Mouse (Mus musculus): ENCODE measurements around the gene Rbfox3.
A peak's percentile ranks its signal among the peaks of the same experiment; 100 is the strongest.

Gene Rbfox3

DNA sequence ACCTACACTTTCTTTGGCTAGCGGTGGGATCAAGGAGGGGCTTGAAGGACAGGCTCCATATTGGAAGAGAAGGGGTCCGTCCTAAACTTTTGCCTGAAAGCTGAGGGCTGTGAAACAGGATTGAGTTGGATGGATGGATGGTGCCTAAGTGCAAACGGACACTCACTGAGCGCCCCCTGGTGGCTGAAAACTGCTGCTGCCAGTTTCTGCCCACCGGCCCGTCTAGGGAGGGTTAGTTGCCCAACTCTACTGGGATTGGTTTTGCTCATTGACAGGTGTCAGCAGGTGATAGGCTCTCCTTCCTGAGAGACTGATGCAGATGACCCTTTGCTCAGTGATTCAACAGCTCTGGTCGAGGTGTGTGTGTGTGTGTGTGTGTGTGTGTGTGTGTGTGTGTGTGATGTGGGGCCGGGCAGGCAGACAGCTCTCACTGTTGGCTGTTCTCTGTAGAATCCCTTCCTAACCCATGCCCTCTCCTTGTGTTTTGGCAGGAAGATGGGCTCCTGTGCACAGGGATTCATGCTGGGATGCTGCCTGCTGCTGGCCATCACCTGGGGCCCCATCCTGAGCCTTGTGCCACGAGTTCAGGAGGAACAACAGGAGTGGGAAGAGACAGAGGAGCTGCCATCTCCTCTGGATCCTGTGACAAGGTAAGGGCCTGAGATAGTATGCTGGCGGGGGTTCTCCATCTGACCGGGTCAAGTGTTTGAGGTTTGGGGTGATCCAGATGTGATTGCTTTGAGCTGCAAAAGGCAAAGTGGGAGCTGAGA lies 468.0 kb downstream of the Rbfox3 start:
- peak in 1 of 2 experiments; percentile 16 for DNase-seq (ENCODE audit: low spot score in 2 of 2)

DNA sequence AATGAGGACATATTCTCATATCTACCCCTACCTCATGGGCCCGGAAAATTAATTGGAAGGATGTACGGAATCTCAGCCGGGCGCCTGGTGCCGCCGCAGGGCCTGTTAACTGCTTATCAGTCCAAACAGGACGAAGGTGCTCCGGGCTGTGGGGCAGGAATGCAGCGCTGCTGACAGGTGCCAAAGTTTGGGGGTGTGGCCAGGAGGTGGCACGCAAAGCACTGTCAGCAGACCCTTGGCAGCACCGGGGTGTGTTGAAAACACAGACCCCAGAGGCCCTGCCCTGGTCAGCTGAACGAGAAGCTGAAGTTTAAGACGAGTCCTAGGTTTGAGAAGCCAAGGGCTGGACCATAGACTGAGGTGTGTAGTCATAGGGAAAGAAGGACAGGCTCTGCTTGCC lies 468.7 kb downstream of the Rbfox3 start:
- DNase-seq (ENCODE audit: low spot score in 2 of 2), result no peak
